Mouse (Mus musculus): ENCODE measurements around the gene Gm10775.

Gene Gm10775

GRCm38 (mm10) chr13:65259239-65259638, at the start of gene Gm10775:
Gene Gm10775 (plus strand): TSS chr13:65259539.
- DNase-seq: no peak

GRCm38 (mm10) chr13:65225945-65226344, 33.4 kb upstream of the Gm10775 start:
- DNase-seq: no peak

- no peak for DNase-seq
Measured at GRCm38 (mm10) chr13:65226657-65227056, 32.7 kb upstream of the Gm10775 start.

GRCm38 (mm10) chr13:65237211-65237610, 22.1 kb upstream of the Gm10775 start:
- DNase-seq: no peak

DNA sequence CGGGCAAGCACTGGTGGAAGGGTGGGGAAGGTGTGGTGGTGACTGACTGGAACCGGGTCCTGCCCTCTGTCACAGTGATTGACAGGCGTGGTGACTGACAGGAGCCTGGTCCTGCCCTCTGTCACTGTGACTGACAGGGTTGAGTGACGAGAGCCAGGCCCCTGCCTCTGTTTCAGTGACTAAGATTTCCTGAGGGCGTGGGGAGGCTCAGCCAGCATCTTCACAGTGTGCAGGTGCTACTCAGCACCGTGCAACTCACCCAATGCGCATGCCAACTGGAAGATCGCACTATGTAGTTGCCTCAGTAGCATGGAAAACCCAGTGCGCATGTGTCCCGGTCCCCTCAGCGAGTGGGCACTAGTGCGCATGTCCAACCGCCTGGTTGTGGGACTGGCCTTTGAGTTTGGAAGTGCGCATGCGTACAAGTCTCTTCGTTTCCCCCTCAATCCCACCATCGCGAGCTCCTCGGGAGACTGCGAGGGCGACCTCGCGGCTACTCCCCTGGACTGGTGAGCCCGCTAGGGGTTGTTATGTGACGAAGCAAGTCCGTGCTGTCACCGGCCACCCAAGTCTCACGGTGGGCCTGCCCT, 18.7 kb upstream of the Gm10775 start:
- peak; percentile 96 for DNase-seq

- peak; percentile 92 for DNase-seq
Measured at GRCm38 (mm10) chr13:65241099-65241626, 18.2 kb upstream of the Gm10775 start.

GRCm38 (mm10) chr13:65241627-65242318, 17.6 kb upstream of the Gm10775 start:
- peak; percentile 21 for DNase-seq

- no peak for DNase-seq
Measured at GRCm38 (mm10) chr13:65242319-65242787, 17.0 kb upstream of the Gm10775 start.

GRCm38 (mm10) chr13:65243273-65243672, 16.1 kb upstream of the Gm10775 start:
- no peak for DNase-seq

- DNase-seq: peak; percentile 63
Measured at GRCm38 (mm10) chr13:65258175-65258954, 974 bp upstream of the Gm10775 start.

DNA sequence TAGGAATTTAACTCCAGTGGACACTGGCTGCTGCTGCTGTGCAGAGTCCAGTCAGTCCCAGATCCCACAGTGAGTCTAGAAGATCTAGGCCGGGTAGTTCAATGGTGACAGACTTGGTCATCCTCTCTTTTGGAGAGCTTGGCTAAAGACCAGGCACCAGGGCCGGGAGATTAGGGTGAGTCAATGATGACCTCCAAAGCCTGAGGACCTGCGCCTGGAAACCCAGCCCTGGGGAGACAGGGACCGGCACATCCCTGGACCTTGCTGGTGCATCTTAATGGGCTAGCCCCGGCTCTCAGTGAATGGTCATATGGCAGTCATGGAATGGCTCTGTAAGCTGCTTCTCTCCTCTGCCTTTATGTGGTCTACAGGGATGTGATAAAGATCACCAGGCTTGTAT, 2.7 kb downstream of the Gm10775 start:
- DNase-seq: no peak

GRCm38 (mm10) chr13:65277994-65278382, 18.6 kb downstream of the Gm10775 start:
- DNase-seq: no peak

DNA sequence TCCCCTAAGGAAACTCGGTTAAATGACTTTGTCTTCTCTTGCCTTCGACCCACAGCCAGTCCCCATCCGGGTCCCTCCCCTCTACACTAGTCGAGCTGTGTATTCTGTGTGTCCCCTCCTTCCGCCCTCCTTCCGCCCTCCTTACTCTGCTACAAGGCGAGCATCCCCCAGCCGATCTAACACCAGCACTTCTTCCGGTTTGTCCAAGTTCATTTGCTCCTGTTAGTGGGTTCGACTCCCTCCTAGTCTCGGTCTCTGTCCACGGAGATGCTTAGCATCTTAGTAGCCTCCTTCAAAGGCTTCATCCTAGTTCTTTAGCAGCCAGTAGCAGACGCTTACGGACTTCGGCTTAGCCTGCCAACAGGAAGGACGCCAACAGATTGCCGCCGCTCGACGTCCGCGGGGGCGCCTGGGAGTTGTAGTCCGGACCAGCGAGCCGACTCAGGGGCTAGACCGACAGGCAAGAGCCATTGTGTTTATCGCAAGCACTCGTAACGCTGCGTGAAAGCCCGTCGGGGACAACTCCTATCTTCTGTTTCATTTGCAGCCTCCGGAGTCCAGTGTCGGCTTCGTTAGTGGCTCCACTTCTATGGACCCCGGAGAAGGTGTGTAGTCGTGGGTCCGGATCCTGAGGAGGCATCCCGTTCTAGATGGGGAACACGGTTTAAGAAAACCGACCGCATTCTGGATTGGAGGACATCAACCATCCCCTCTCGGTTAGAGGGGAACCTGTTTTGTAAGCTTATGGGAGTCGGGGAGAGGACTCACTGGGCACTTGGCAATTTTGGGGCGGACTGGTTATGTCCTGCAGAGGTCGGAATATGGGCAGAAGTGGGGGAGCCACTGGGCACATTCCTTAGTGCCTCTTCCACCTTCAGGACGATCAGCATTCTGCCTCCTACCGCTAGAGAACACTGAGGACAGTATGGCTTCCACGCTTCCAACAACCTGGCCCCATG, 19.3 kb downstream of the Gm10775 start, which contains the start of gene Zfp369:
Zfp369 (plus strand) TSS at position 432 of the 959 bp plus-strand sequence.
- DNase-seq: peak; percentile 94

DNA sequence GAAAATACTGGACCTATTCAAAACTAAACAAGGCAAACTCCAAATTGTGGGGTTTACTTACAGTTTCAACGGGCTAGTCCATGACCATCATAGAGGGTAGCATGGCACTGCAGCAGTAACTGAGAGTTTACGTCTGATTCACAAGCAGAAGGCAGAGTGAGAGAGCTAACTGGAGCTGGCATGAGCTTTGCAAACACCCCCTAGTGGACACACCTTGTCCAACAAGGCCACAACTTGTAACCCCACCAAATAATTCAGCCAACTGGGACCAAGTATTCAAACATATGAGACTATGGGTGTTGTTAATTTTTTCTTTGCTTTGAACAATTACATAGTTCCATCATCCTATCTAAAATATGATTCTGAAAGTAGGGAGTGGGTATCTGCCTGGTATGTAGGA, 27.4 kb downstream of the Gm10775 start:
- no peak for DNase-seq

DNA sequence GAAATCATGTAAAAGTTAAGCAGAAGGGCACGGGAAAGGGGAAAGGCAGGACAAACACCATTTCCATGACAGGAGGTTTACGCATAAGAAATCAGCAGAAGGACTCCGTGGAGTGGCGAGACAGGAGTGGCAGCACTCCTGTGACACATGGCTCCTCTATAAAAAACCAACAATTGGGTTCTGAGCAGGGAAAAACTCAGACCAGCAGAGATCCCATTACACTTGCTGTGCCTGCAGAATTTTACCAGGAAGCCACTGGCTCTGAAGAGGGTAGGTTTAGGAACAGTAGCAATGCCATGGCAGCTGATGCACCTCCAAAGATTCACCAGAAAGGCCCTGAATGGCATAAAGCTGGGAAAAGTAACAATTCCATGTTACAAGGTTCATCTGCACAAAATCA, 37.0 kb downstream of the Gm10775 start:
- no peak for DNase-seq
